Mouse (Mus musculus): Measurements from ENCODE around the gene Adamtsl1. TPM values are rescaled to one million over a fixed set of nuclear protein-coding genes. Genes with fewer than 3 reads are reported as not detected.

The Adamtsl1 gene
- polyA plus RNA-seq, 1 experiment from 2014 or later, result 5.2 TPM

DNA sequence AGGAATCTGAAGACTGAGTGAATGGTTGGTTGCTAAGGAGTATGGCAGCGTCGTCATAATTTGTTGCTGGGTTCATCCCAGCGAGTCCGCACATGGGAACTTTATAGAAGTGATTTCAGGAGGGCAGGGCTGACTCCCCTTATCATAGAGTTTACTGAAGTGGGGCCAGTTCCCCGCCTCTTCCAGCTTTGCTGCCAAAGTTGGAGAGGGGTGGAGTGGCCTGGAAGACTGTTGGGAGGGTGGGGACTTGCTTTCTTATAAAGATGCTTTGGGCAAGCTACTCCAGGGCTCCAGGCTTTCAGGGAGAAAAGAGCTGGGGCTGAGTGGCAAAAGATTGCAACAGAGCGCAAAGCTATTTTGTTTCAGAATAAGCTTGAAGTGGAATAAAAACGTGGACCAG, 684 bp upstream of the Adamtsl1 start:
- Histone ChIP-seq H3K36me3 (ENCODE audit: insufficient read depth, low read length) (no peaks in the 10 kb centered on the region), H3K27ac (ENCODE audit: low read length) (peak overlapping the region; percentile 61; the same call in 1 of the 2 replicates), H3K27me3 (replicated peaks; ENCODE audit: insufficient read depth, low read length) (no peaks in the 10 kb centered on the region), H3K9me3 (ENCODE audit: low read length) (no peaks in the 10 kb centered on the region), H3K4me2 (replicated peaks; ENCODE audit: low read depth, low read length) (peak overlapping the region; percentile 96), H3K9ac (replicated peaks; ENCODE audit: low read depth) (0 out of 2 replicates have a peak overlapping the region, but pooled peaks have one; percentile 6), H3K4me3 (ENCODE audit: low read depth, low read length) (peak overlapping the region; percentile 51; the same call in 1 of the 2 replicates), H3K4me1 (ENCODE audit: insufficient read depth, low read depth, low read length) (no peaks in the 10 kb centered on the region)
- peak; percentile 92 for ATAC-seq
- WGBS, result 21% methylated on average over 7 of the region's 7 CpGs
- peak; percentile 82 for TF ChIP-seq EP300 (IDR thresholded peaks at IDR 0.05)
- no peak for TF ChIP-seq CTCF (IDR thresholded peaks at IDR 0.05)
- peak; percentile 90 for DNase-seq (ENCODE audit: low spot score)

DNA sequence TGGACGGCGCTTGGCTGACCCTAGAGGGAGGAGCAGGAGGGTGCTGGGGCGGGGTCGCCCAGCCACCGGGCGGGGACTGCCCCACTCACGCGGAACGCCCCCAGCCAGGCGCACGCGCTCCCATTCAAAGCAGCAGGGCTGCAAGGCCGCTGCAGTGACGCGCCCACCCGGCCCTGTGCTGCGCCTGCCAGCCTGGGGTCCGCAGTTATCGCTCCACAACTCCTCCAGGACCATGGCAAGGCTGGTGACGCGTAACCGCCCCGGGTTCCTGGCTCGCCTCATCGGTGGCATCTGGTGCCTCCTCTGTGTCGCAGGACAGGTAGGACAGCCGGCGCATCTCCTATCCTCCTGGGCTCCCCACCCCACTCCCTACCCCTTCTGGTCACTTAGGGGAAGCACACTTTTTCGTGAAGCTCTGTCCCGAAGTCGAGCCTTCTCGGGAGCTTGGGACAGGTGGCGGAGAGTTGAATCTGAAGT, 271 bp downstream of the Adamtsl1 start:
- TF ChIP-seq EP300 (IDR thresholded peaks at IDR 0.05) (no peak), CTCF (IDR thresholded peaks at IDR 0.05) (peak; percentile 49)
- under 1% methylated on average over 32 of the region's 33 CpGs for WGBS

DNA sequence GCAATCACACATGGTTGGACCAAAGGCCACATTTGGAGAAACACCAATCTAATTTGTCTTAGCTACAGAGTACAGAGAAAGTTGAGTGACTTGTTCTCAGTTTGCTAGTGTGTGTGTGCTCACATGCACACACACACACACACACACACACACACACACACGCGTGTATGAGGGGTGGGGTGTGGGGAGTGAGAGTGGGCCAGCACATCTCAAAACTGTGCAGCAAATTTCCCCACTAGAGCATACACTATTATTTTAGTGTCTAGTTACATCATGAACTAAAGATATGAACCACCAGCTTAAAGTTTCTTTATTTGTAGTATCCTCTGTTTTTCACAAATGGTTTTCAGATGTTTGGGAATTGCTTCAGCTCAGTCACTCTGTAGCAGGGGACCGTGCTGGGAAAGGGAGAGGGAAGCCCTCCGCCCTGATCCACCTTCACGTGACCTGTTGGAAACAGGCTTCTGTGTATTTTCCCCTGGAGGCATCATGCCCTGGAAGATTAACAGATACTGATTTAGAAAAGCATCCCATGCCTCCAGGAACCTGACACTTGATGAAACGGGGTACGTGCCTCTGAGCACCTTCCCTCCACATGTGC, 13.1 kb downstream of the Adamtsl1 start:
- Histone ChIP-seq H3K4me1 (ENCODE audit: insufficient read depth, low read depth, low read length) (no peaks in the 10 kb centered on the region), H3K27me3 (replicated peaks; ENCODE audit: insufficient read depth, low read length) (no peaks in the 10 kb centered on the region), H3K9me3 (ENCODE audit: low read length) (no peaks in the 10 kb centered on the region), H3K27ac (ENCODE audit: low read length) (no peak overlapping the region), H3K4me2 (replicated peaks; ENCODE audit: low read depth, low read length) (no peak overlapping the region), H3K36me3 (ENCODE audit: insufficient read depth, low read length) (no peaks in the 10 kb centered on the region), H3K9ac (replicated peaks; ENCODE audit: low read depth) (no peak overlapping the region), H3K4me3 (ENCODE audit: low read depth, low read length) (no peak overlapping the region)
- DNase-seq (ENCODE audit: low spot score) (no peak), ATAC-seq (no peak)
- TF ChIP-seq EP300 (IDR thresholded peaks at IDR 0.05) (no peak), CTCF (IDR thresholded peaks at IDR 0.05) (no peak)
- 89% methylated on average over 7 of the region's 7 CpGs for WGBS

More for the DNA sequence above, 271 bp downstream of the Adamtsl1 start:
- Histone ChIP-seq H3K9me3 (ENCODE audit: low read length) (no peaks in the 10 kb centered on the region), H3K4me3 (ENCODE audit: low read depth, low read length) (peak overlapping the region; percentile 51), H3K27me3 (replicated peaks; ENCODE audit: insufficient read depth, low read length) (no peaks in the 10 kb centered on the region), H3K9ac (replicated peaks; ENCODE audit: low read depth) (peak overlapping the region; percentile 29; the same call in 1 of the 2 replicates), H3K27ac (ENCODE audit: low read length) (peak overlapping the region; percentile 61), H3K36me3 (ENCODE audit: insufficient read depth, low read length) (no peaks in the 10 kb centered on the region), H3K4me2 (replicated peaks; ENCODE audit: low read depth, low read length) (peak overlapping the region; percentile 96), H3K4me1 (ENCODE audit: insufficient read depth, low read depth, low read length) (no peaks in the 10 kb centered on the region)
- ATAC-seq (peak; percentile 91), DNase-seq (ENCODE audit: low spot score) (peak; percentile 69)

DNA sequence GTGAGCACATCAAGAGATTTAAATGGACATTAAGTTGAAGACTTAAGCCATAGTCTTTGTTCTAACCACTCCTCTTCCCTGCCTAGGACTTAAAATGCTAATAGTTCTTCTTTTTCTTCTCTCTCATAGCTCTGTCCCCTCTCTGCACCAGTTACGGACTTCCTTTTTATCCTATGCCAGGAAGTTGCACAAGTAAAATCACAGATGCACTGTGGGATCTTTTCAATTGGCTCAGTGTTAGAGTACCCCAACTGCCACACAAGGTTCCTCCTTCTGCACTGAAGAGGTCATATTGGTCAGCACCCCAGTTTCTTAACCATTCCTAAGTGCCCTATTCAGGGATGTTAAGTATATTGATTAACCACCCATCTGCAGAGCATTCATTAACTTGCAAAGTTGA, 15.9 kb downstream of the Adamtsl1 start:
- no peak overlapping the region for H3K9ac ChIP-seq (replicated peaks; ENCODE audit: low read depth)
- TF ChIP-seq CTCF (IDR thresholded peaks at IDR 0.05), result no peak
- no peak for TF ChIP-seq EP300 (IDR thresholded peaks at IDR 0.05)
- no peak overlapping the region for H3K4me3 ChIP-seq (ENCODE audit: low read depth, low read length)
- DNase-seq (ENCODE audit: low spot score) (no peak), ATAC-seq (no peak)
- no peaks in the 10 kb centered on the region for H3K9me3 ChIP-seq (ENCODE audit: low read length)
- no peaks in the 10 kb centered on the region for H3K27me3 ChIP-seq (replicated peaks; ENCODE audit: insufficient read depth, low read length)
- WGBS, result 59% methylated on average over 1 of the region's 1 CpGs
- H3K4me1 ChIP-seq (ENCODE audit: insufficient read depth, low read depth, low read length), result no peaks in the 10 kb centered on the region
- H3K4me2 ChIP-seq (replicated peaks; ENCODE audit: low read depth, low read length), result no peak overlapping the region
- no peak overlapping the region for H3K27ac ChIP-seq (ENCODE audit: low read length)
- H3K36me3 ChIP-seq (ENCODE audit: insufficient read depth, low read length), result no peaks in the 10 kb centered on the region

DNA sequence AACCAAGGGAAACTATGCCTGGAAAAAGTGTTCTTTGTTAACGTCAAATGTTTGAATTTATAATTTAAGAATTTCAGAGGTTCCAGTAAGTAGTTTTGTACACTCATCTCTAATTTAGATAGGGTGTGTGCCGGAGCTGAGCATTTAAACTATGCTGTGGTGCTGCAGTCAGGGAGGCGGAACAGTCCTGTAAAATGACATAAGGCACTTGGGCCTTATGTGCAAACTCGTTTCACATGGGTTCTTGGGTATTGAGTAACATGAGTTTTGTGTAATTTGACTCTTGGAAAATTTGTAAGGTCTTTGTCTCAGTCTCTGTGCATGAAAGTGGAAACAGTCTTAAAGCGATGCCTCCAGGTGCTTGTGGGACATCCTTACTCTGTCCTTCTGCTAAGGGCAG, 25.7 kb downstream of the Adamtsl1 start:
- ATAC-seq (peak; percentile 80), DNase-seq (ENCODE audit: low spot score) (peak; percentile 82)
- Histone ChIP-seq H3K27me3 (replicated peaks; ENCODE audit: insufficient read depth, low read length) (no peaks in the 10 kb centered on the region), H3K9ac (replicated peaks; ENCODE audit: low read depth) (no peak overlapping the region), H3K4me1 (ENCODE audit: insufficient read depth, low read depth, low read length) (no peaks in the 10 kb centered on the region), H3K4me3 (ENCODE audit: low read depth, low read length) (no peak overlapping the region), H3K4me2 (replicated peaks; ENCODE audit: low read depth, low read length) (no peak overlapping the region), H3K9me3 (ENCODE audit: low read length) (no peaks in the 10 kb centered on the region), H3K27ac (ENCODE audit: low read length) (no peak overlapping the region), H3K36me3 (ENCODE audit: insufficient read depth, low read length) (no peaks in the 10 kb centered on the region)
- TF ChIP-seq CTCF (IDR thresholded peaks at IDR 0.05), result no peak
- TF ChIP-seq EP300 (IDR thresholded peaks at IDR 0.05), result no peak
- 50% methylated on average over 5 of the region's 5 CpGs for WGBS

DNA sequence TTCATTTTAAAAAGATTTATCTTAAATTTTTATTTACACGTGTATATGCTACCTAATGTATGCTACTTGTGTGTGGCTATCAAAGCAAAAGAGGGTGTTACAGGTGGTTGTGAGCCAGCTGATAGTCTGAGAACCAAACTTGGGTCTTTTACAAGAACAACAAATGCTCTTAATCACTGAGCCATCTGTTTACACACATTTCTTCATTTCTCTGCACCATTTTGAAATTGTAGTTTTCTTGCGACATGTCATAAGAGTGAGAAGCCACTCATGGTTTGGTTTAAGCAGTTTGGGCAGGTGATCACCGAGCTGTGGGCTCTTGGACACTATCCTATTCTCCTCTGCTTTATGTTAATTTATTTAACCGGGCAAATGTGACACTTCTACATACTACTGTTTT, 29.2 kb downstream of the Adamtsl1 start:
- 74% methylated on average over 4 of the region's 4 CpGs for WGBS

More for the DNA sequence above, 29.2 kb downstream of the Adamtsl1 start:
- DNase-seq (ENCODE audit: low spot score) (no peak), ATAC-seq (no peak)
- Histone ChIP-seq H3K9ac (replicated peaks; ENCODE audit: low read depth) (no peak overlapping the region), H3K9me3 (ENCODE audit: low read length) (no peaks in the 10 kb centered on the region), H3K27me3 (replicated peaks; ENCODE audit: insufficient read depth, low read length) (no peaks in the 10 kb centered on the region), H3K4me2 (replicated peaks; ENCODE audit: low read depth, low read length) (no peak overlapping the region), H3K4me1 (ENCODE audit: insufficient read depth, low read depth, low read length) (no peaks in the 10 kb centered on the region), H3K27ac (ENCODE audit: low read length) (no peak overlapping the region), H3K4me3 (ENCODE audit: low read depth, low read length) (no peak overlapping the region), H3K36me3 (ENCODE audit: insufficient read depth, low read length) (no peaks in the 10 kb centered on the region)
- TF ChIP-seq CTCF (IDR thresholded peaks at IDR 0.05) (no peak), EP300 (IDR thresholded peaks at IDR 0.05) (no peak)
